Mouse (Mus musculus): ENCODE results near the gene Ece1.

GRCm38 (mm10) chr4:137919116-137919515 is 57.1 kb downstream of the Ece1 start:
- TF ChIP-seq CTCF (IDR thresholded peaks at IDR 0.05; ENCODE audit: insufficient read depth, low read length) (no peak), POLR2A (IDR thresholded peaks at IDR 0.05; ENCODE audit: borderline replicate concordance, extremely low read depth, low read depth, low read length) (no peak)

All from lung, adult 2 months (tissue).